Mouse (Mus musculus) kidney, embryonic 14.5 days (tissue): ENCODE results near the gene Ksr1. TPM values are rescaled to one million over a fixed set of nuclear protein-coding genes. Genes with fewer than 3 reads are reported as not detected.

ENCODE experiments used
- ATAC-seq: fragments of 200-750 bp; cut with Nextera tagmentation; 2 replicates; pipeline ENCODE4 v1.8.0; 2017; ENCODE audit warnings: moderate number of reproducible peaks, mild to moderate bottlenecking, moderate TSS enrichment, moderate library complexity; ENCODE audit not compliant: low FRiP score, low TSS enrichment
- H3K27ac ChIP-seq: fragments of 300-500 bp; sonication (generic); 2 replicates; pipeline ENCODE4 v1.5.1; 2014; ENCODE audit warnings: low read depth, mild to moderate bottlenecking, low read length, moderate library complexity, mixed read lengths
- H3K27me3 ChIP-seq: fragments of 300-500 bp; sonication (generic); 2 replicates; pipeline ENCODE4 v1.6.1; 2014; ENCODE audit warnings: mild to moderate bottlenecking, low read length; ENCODE audit not compliant: control insufficient read depth, insufficient read depth
- H3K36me3 ChIP-seq: fragments of 300-500 bp; sonication (generic); 2 replicates; pipeline ENCODE4 v1.6.1; 2014; ENCODE audit warnings: low read length, mixed read lengths; ENCODE audit not compliant: control insufficient read depth, insufficient read depth
- H3K4me1 ChIP-seq: fragments of 300-500 bp; sonication (generic); 2 replicates; pipeline ENCODE4 v1.6.1; 2014; ENCODE audit warnings: low read length, mixed read lengths; ENCODE audit not compliant: control insufficient read depth, insufficient read depth
- H3K4me2 ChIP-seq: fragments of 300-500 bp; sonication (generic); replicated peaks from 2 replicates; pipeline ENCODE4 v1.6.1; 2014; ENCODE audit warnings: low read depth, mild to moderate bottlenecking, low read length
- H3K4me3 ChIP-seq: fragments of 300-500 bp; sonication (generic); 2 replicates; pipeline ENCODE4 v1.5.1; 2014; ENCODE audit warnings: mild to moderate bottlenecking, low read length
- H3K9ac ChIP-seq: fragments of 300-500 bp; sonication (generic); 2 replicates; pipeline ENCODE4 v1.6.1; 2014; ENCODE audit warnings: low read depth, mild to moderate bottlenecking, low read length, moderate library complexity
- H3K9me3 ChIP-seq: fragments of 300-500 bp; sonication (generic); 2 replicates; pipeline ENCODE4 v1.6.1; 2016; ENCODE audit warnings: low read length; ENCODE audit not compliant: control insufficient read depth
- WGBS: fragments of 180-500 bp; shearing (Covaris S2); extraction: QIAGEN DNeasy Blood & Tissue Kit; methylation state at CpG from one replicate; pipeline ENCODE4 v1.1.7; 2014; 5-methylcytosine and 5-hydroxymethylcytosine counted together
- polyA plus RNA-seq: library from polyadenylated mRNA; unstranded; fragments of >200 nt; fragmentation: Nextera tagmentation; extraction: Ambion mirVana; gene quantifications from 2 replicates; pipeline ENCODE4 v1.2.1, GENCODE M21; 2014

Gene Ksr1
- polyA plus RNA-seq, 1 experiment from 2014 or later: 4.1 TPM

DNA sequence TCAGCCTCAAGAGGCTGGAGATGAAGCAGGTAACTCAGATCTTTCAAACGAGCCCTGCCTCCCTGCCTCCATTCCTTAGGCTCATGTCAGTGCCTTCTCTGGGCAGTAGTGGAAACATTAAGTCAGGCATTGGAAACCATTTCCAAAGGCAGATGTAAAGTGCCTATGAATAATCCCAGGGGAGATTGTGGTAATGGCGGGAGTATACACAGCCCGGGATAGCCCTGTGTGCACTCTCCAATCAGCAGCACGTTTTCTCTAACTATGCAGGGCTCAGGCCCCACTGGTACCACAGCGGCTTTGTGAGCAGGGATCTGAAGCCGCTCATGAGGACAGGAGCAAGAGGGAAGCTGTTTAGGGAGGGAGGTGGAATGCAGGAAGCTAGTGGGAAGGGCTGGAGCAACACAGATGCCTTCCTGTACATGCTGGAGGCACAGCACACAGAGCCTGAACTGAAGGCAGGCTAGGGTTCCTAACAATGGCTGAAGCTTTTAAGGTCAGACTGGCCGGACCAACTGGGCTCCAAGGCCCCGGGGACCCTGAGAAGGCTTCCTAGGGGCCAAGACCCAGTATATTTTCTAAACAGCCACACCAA lies 99.5 kb downstream of the Ksr1 start:
- peaks cover 8% of the 10 kb centered on the region for H3K4me1 ChIP-seq
- WGBS: 64% methylated on average over 8 of the region's 8 CpGs
- no peak overlapping the region for H3K4me3 ChIP-seq
- ATAC-seq: no peak
- no peaks in the 10 kb centered on the region for H3K27me3 ChIP-seq
- no peak overlapping the region for H3K4me2 ChIP-seq
- peak overlapping the region; percentile 20; the same call in 1 of the 2 replicates for H3K27ac ChIP-seq
- no peaks in the 10 kb centered on the region for H3K9me3 ChIP-seq
- H3K36me3 ChIP-seq: peaks cover 7% of the 10 kb centered on the region; the same call in 1 of the 2 replicates
- no peak overlapping the region for H3K9ac ChIP-seq

DNA sequence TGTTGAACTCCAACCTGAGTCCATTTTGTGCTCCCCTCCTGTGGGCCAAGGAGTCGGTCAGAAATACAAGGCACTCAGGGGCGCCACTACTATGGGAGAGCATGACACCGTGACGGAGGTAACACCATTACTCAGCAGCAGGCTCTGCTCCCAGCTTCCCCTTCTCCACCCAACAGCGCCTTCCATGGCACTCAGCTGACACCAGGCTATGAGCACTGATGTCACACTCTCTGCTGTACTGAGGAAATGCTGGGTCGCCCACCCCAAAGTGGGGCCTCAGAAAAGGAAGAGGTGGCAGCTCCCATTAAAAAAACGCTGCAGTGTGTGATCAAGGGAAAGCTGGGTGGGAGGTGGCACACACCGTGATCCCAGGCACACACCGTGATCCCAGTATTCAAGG lies 101.0 kb downstream of the Ksr1 start:
- WGBS: 71% methylated on average over 9 of the region's 9 CpGs
- Histone ChIP-seq H3K9ac (no peak overlapping the region), H3K4me1 (peaks cover 8% of the 10 kb centered on the region), H3K4me3 (no peak overlapping the region), H3K4me2 (no peak overlapping the region), H3K9me3 (no peaks in the 10 kb centered on the region), H3K27ac (no peak overlapping the region), H3K36me3 (peaks cover 14% of the 10 kb centered on the region; the same call in 1 of the 2 replicates), H3K27me3 (no peaks in the 10 kb centered on the region)
- no peak for ATAC-seq

- H3K36me3 ChIP-seq: peaks cover 14% of the 10 kb centered on the region; the same call in 1 of the 2 replicates
- H3K4me2 ChIP-seq: no peak overlapping the region
- H3K27ac ChIP-seq: no peak overlapping the region
- ATAC-seq: no peak
- 94% methylated on average over 25 of the region's 25 CpGs for WGBS
- H3K9me3 ChIP-seq: no peaks in the 10 kb centered on the region
- H3K27me3 ChIP-seq: no peaks in the 10 kb centered on the region
- H3K4me3 ChIP-seq: no peak overlapping the region
- no peak overlapping the region for H3K9ac ChIP-seq
- peaks cover 8% of the 10 kb centered on the region for H3K4me1 ChIP-seq
Observed at GRCm38 (mm10) chr11:79044798-79045197, 101.4 kb downstream of the Ksr1 start.

DNA sequence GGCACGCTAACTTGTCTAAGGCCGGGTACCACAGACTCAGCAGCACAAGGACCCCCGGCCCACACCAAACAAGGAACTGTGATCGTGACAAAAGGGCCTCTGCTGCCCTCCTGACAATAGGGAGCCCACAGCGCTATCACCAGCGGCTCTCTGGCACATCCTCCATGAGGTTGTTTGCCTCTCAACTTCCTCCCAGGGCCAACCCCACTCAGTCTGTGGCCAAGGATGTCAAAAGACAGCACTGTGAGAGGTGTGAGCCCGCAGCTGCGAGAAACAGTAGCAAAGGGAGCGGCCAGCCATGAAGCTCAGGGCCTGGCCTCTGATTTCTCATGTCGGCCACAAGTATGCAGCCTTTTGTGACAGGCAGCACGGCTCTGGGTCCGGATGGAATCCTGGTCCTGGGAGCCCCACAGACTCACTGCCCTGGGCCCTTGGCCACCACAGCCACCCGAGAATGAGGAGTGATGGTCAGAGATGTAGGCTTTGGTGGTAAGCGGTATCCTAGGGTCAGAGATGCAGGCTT lies 104.2 kb downstream of the Ksr1 start:
- Histone ChIP-seq H3K4me2 (no peak overlapping the region), H3K4me1 (peaks cover 2% of the 10 kb centered on the region; the same call in 1 of the 2 replicates), H3K9me3 (no peaks in the 10 kb centered on the region), H3K4me3 (no peak overlapping the region), H3K9ac (no peak overlapping the region), H3K27me3 (no peaks in the 10 kb centered on the region), H3K27ac (no peak overlapping the region), H3K36me3 (peaks cover 14% of the 10 kb centered on the region; the same call in 1 of the 2 replicates)
- no peak for ATAC-seq
- 67% methylated on average over 14 of the region's 14 CpGs for WGBS

GRCm38 (mm10) chr11:79039488-79039887 lies 106.7 kb downstream of the Ksr1 start:
- no peaks in the 10 kb centered on the region for H3K9me3 ChIP-seq
- no peak for ATAC-seq
- H3K4me2 ChIP-seq: no peak overlapping the region
- H3K27ac ChIP-seq: no peak overlapping the region
- no peaks in the 10 kb centered on the region for H3K4me1 ChIP-seq
- H3K9ac ChIP-seq: no peak overlapping the region
- peaks cover 8% of the 10 kb centered on the region; the same call in 1 of the 2 replicates for H3K36me3 ChIP-seq
- H3K27me3 ChIP-seq: no peaks in the 10 kb centered on the region
- 53% methylated on average over 2 of the region's 2 CpGs for WGBS
- H3K4me3 ChIP-seq: no peak overlapping the region

DNA sequence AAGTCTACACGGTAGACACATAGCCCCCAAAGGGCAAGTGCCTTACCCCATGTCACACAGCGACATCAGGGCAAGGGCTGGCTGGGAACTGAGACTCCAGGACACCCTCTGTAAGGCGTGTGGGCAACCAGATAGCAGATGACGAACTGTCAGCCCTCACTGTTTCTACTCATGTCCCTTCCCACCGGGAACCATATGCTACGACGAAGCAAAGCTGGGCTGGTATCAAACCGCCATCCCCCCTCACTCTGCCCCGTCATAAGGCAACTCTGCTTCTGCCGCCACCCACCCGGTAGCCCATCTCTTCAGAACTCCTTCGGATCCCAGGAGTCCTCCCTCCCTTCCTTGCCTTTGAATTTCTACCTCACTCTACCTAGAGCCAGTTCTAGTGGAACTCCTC lies 108.7 kb downstream of the Ksr1 start:
- ATAC-seq: no peak
- no peaks in the 10 kb centered on the region for H3K4me1 ChIP-seq
- H3K27me3 ChIP-seq: no peaks in the 10 kb centered on the region
- H3K9me3 ChIP-seq: no peaks in the 10 kb centered on the region
- WGBS: 87% methylated on average over 12 of the region's 12 CpGs
- no peak overlapping the region for H3K9ac ChIP-seq
- H3K36me3 ChIP-seq: peaks cover 7% of the 10 kb centered on the region; the same call in 1 of the 2 replicates
- no peak overlapping the region for H3K4me3 ChIP-seq
- H3K4me2 ChIP-seq: no peak overlapping the region
- H3K27ac ChIP-seq: no peak overlapping the region

GRCm38 (mm10) chr11:79036324-79036723 lies 109.9 kb downstream of the Ksr1 start:
- Histone ChIP-seq H3K36me3 (peaks cover 7% of the 10 kb centered on the region; the same call in 1 of the 2 replicates), H3K4me1 (no peaks in the 10 kb centered on the region), H3K27ac (no peak overlapping the region), H3K9ac (no peak overlapping the region), H3K9me3 (no peaks in the 10 kb centered on the region), H3K4me2 (no peak overlapping the region), H3K27me3 (no peaks in the 10 kb centered on the region), H3K4me3 (no peak overlapping the region)
- no peak for ATAC-seq
- WGBS: 69% methylated on average over 13 of the region's 13 CpGs

DNA sequence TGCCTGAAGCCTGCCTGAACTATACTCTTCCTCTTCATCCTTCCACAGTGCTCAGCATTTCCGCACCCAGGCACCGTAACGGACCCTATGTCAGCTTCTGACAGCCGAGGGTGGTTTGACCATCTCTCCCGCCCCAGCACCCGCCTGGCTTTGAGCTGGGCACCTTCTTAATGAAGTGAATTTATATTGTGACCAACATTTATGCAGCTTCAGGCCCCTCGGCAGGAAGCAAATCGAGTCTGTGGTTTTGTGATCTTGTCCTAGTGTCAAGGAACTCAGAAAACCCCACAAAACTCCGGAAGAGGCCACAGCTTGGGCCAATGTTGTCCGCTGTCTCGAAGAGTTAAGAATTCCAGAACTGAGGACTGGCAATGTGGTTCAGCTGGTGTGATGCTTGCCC lies 112.6 kb downstream of the Ksr1 start:
- Histone ChIP-seq H3K4me3 (no peak overlapping the region), H3K9me3 (no peaks in the 10 kb centered on the region)
- no peak for ATAC-seq

DNA sequence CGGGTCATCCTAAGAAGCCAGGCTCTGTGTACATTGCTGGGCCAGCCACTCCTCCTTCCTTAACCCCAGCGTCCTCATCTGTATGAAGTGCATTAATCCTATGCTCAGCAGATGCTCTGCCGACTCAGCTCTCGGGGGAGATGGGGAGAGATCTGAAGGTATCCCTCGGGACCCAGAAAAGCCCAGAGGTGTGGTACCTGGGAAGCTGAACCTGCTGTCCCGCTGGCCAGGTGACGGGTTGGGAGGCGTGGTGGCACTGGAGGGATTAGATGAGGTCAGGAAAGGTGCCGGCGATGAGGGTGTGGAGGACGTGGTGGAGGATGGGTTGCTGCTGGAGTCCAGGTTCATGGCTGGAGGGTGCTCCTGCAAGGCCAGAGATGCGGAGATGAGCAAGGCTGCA lies 113.2 kb downstream of the Ksr1 start:
- Histone ChIP-seq H3K9me3 (no peaks in the 10 kb centered on the region), H3K4me1 (no peaks in the 10 kb centered on the region), H3K27me3 (no peaks in the 10 kb centered on the region), H3K36me3 (peaks cover 6% of the 10 kb centered on the region; the same call in 1 of the 2 replicates), H3K4me2 (no peak overlapping the region), H3K9ac (no peak overlapping the region), H3K27ac (no peak overlapping the region), H3K4me3 (no peak overlapping the region)
- 82% methylated on average over 12 of the region's 12 CpGs for WGBS
- no peak for ATAC-seq

More for the DNA sequence above, 112.6 kb downstream of the Ksr1 start:
- H3K27ac ChIP-seq: no peak overlapping the region
- no peak overlapping the region for H3K9ac ChIP-seq
- WGBS: 89% methylated on average over 11 of the region's 11 CpGs
- H3K4me1 ChIP-seq: no peaks in the 10 kb centered on the region
- no peaks in the 10 kb centered on the region for H3K27me3 ChIP-seq
- peaks cover 2% of the 10 kb centered on the region; the same call in 1 of the 2 replicates for H3K36me3 ChIP-seq
- H3K4me2 ChIP-seq: no peak overlapping the region
